Mouse (Mus musculus) telencephalon, adult 2 months (tissue): ENCODE measurements around the gene Shisal2b.
"Not testable (repeated sequence)": the region's sequence is repeated elsewhere in the genome, so short reads cannot be mapped to it uniquely, and the experiment has no call there.

Source experiments
- DNase-seq: peaks from one replicate; pipeline ENCODE4 v3.0.0-alpha.2; 2011; ENCODE audit warnings: low read depth, low spot score

Shisal2b gene

GRCm38 (mm10) chr13:104863127-104863979, at the start of gene Shisal2b:
Shisal2b (minus strand) TSS chr13:104863893.
- no peak for DNase-seq

GRCm38 (mm10) chr13:104911626-104912025, 47.9 kb upstream of the Shisal2b start:
- DNase-seq = not testable (repeated sequence)

- DNase-seq = not testable (repeated sequence)
These were observed 47.3 kb upstream of the Shisal2b start for GRCm38 (mm10) chr13:104911006-104911405.

- DNase-seq = no peak
These were observed 45.0 kb upstream of the Shisal2b start for GRCm38 (mm10) chr13:104908691-104909090.

- DNase-seq = no peak
These were observed 31.1 kb upstream of the Shisal2b start for GRCm38 (mm10) chr13:104894771-104895170.

- DNase-seq = no peak
These were observed 28.6 kb upstream of the Shisal2b start for GRCm38 (mm10) chr13:104892337-104892736.

- no peak for DNase-seq
These were observed 22.8 kb upstream of the Shisal2b start for GRCm38 (mm10) chr13:104886308-104887032.

GRCm38 (mm10) chr13:104883566-104884249, 20.0 kb upstream of the Shisal2b start:
- no peak for DNase-seq

- DNase-seq = no peak
These were observed 14.8 kb upstream of the Shisal2b start for GRCm38 (mm10) chr13:104878508-104878907.

GRCm38 (mm10) chr13:104869907-104870306, 6.2 kb upstream of the Shisal2b start:
- DNase-seq = peak; percentile 59

- DNase-seq = no peak
These were observed 3.0 kb upstream of the Shisal2b start for GRCm38 (mm10) chr13:104866726-104867125.

- no peak for DNase-seq
These were observed 10.0 kb downstream of the Shisal2b start for GRCm38 (mm10) chr13:104853645-104854044.

- no peak for DNase-seq
These were observed 20.2 kb downstream of the Shisal2b start for GRCm38 (mm10) chr13:104843295-104844089.

- DNase-seq = no peak
These were observed 21.8 kb downstream of the Shisal2b start for GRCm38 (mm10) chr13:104841937-104842336.

GRCm38 (mm10) chr13:104837628-104838027, 26.1 kb downstream of the Shisal2b start:
- no peak for DNase-seq

- peak; percentile 22 for DNase-seq
These were observed 30.9 kb downstream of the Shisal2b start for GRCm38 (mm10) chr13:104832811-104833210.

GRCm38 (mm10) chr13:104825470-104825869, 38.2 kb downstream of the Shisal2b start:
- DNase-seq = no peak

GRCm38 (mm10) chr13:104822411-104822838, 41.3 kb downstream of the Shisal2b start:
- DNase-seq = no peak

GRCm38 (mm10) chr13:104821908-104822307, 41.8 kb downstream of the Shisal2b start:
- DNase-seq = no peak

GRCm38 (mm10) chr13:104821192-104821591, 42.5 kb downstream of the Shisal2b start:
- DNase-seq = no peak

GRCm38 (mm10) chr13:104817696-104818095, 46.0 kb downstream of the Shisal2b start:
- no peak for DNase-seq
